Mouse (Mus musculus) heart, embryonic 11.5 days (tissue): Measurements from ENCODE around the gene March4. TPM values are rescaled to one million over a fixed set of nuclear protein-coding genes. Genes with fewer than 3 reads are reported as not detected.
A peak's percentile ranks its signal among the peaks of the same experiment; 100 is the strongest.

Source experiments
- ATAC-seq: fragments of 200-750 bp; cut with Nextera tagmentation; replicated peaks from 2 replicates; pipeline ENCODE4 v1.8.0; 2017; ENCODE audit warnings: moderate library complexity; ENCODE audit not compliant: insufficient number of reproducible peaks, low FRiP score, low TSS enrichment
- H3K27ac ChIP-seq: fragments of 300-500 bp; sonication (generic); 2 replicates; pipeline ENCODE4 v1.5.1; 2014; ENCODE audit warnings: mild to moderate bottlenecking, low read depth, low read length
- H3K27me3 ChIP-seq: fragments of 300-500 bp; sonication (generic); 2 replicates; pipeline ENCODE4 v1.6.1; 2014; ENCODE audit warnings: mild to moderate bottlenecking, low read length, mixed read lengths; ENCODE audit not compliant: control insufficient read depth, insufficient read depth
- H3K36me3 ChIP-seq: fragments of 300-500 bp; sonication (generic); 2 replicates; pipeline ENCODE4 v1.6.1; 2014; ENCODE audit warnings: mild to moderate bottlenecking, low read length, moderate library complexity, mixed read lengths; ENCODE audit not compliant: control insufficient read depth, insufficient read depth
- H3K4me1 ChIP-seq: fragments of 300-500 bp; sonication (generic); 2 replicates; pipeline ENCODE4 v1.6.1; 2014; ENCODE audit warnings: low read length; ENCODE audit not compliant: control insufficient read depth, insufficient read depth
- H3K4me2 ChIP-seq: fragments of 300-500 bp; sonication (generic); 2 replicates; pipeline ENCODE4 v1.6.1; 2014; ENCODE audit warnings: mild to moderate bottlenecking, moderate library complexity
- H3K4me3 ChIP-seq: fragments of 300-500 bp; sonication (generic); 2 replicates; pipeline ENCODE4 v1.5.1; 2014; ENCODE audit warnings: low read depth, low read length
- H3K9ac ChIP-seq: fragments of 300-500 bp; sonication (generic); 2 replicates; pipeline ENCODE4 v1.6.1; 2014; ENCODE audit warnings: mild to moderate bottlenecking, low read depth, low read length, moderate library complexity
- H3K9me3 ChIP-seq: fragments of 300-500 bp; sonication (generic); replicated peaks from 2 replicates; pipeline ENCODE4 v1.6.1; 2016; ENCODE audit warnings: low read length; ENCODE audit not compliant: control insufficient read depth
- WGBS: fragments of 180-500 bp; shearing (Covaris S2); extraction: QIAGEN DNeasy Blood & Tissue Kit; methylation state at CpG from one replicate; pipeline ENCODE4 v1.1.7; 2014; ENCODE audit not compliant: insufficient replicate concordance; 5-methylcytosine and 5-hydroxymethylcytosine counted together
- polyA plus RNA-seq: library from polyadenylated mRNA; unstranded; fragments of >200 nt; fragmentation: Nextera tagmentation; extraction: Ambion mirVana; gene quantifications from 2 replicates; pipeline ENCODE4 v1.2.1, GENCODE M21; 2014

March4 gene
- polyA plus RNA-seq, 1 experiment from 2014 or later, result not detected

DNA sequence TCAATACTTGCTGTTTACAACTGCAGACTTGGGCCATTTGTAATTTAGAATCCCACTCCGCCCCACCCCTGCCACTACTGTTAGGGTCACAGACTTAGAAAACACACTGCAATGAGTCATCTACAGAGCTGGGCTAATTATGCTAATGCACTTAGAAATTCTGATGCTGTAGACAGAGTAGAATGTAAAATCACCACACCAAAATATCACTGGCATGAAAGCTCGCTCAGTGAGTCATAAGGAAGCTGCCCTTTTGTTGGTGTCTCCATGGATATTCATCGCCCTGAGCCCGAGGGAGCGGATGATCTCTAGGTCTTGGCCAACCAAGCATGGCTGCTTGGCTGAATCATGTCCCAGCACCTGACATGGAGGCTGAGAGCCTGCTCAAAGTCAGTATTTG, 1.5 kb upstream of the March4 start:
- H3K4me1 ChIP-seq, result peaks cover 5% of the 10 kb centered on the region; the same call in 1 of the 2 replicates
- no peak overlapping the region for H3K27ac ChIP-seq
- no peak for ATAC-seq
- H3K27me3 ChIP-seq, result peaks cover 39% of the 10 kb centered on the region
- no peak overlapping the region for H3K9ac ChIP-seq
- no peaks in the 10 kb centered on the region for H3K9me3 ChIP-seq
- H3K4me2 ChIP-seq, result no peak overlapping the region
- WGBS, result 74% methylated on average over 5 of the region's 5 CpGs
- H3K4me3 ChIP-seq, result no peak overlapping the region
- H3K36me3 ChIP-seq, result no peaks in the 10 kb centered on the region

DNA sequence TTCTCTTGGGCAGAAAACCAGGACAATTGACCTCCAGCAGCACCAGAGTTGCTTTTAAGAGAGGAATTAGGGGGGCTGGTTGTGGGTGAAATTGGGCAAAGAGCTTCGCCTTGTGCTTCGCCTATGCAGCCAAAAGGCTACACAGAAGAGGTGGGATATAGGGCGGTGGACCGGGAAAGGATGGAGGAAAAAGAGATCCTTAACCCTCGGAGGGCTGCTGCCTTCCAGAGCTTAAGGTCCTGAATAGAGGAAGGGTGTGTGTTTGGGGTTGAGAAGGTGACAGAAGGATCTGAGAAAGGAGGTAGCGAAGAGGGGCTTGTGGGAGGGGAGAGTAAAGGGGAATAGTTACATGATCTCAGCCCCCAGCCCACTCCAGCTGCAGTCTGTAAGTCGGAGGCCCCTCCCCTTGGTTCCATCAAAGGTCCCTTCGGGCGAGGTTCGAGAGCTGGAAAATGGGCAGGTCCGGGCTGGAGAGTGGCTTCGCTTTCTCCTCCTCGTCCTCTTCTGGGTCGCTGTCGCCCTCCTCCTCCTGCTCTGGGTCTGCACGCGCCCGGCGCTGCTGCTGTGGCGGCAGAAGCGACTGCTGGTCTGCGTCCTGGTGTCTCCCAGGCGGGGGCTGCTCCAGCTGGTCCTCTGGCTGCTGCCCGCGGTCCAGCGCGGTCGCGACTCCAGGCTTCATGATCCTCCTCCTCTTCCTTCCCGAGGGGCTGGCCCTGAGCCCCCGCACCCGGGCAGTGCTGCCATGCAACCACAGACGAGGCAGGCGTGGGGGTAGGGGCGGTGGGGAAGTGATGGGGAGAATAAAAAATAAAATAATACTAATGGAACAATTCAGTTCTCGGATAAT, 782 bp downstream of the March4 start:
- WGBS, result 2% methylated on average over 36 of the region's 36 CpGs
- Histone ChIP-seq H3K27me3 (peaks cover 40% of the 10 kb centered on the region), H3K4me2 (peak overlapping the region; percentile 63), H3K4me3 (peak overlapping the region; percentile 36), H3K27ac (no peak overlapping the region), H3K9ac (no peak overlapping the region), H3K36me3 (no peaks in the 10 kb centered on the region), H3K9me3 (no peaks in the 10 kb centered on the region), H3K4me1 (peaks cover 5% of the 10 kb centered on the region; the same call in 1 of the 2 replicates)
- ATAC-seq, result 0 out of 2 replicates have a peak, but pooled peaks have one; percentile 20

DNA sequence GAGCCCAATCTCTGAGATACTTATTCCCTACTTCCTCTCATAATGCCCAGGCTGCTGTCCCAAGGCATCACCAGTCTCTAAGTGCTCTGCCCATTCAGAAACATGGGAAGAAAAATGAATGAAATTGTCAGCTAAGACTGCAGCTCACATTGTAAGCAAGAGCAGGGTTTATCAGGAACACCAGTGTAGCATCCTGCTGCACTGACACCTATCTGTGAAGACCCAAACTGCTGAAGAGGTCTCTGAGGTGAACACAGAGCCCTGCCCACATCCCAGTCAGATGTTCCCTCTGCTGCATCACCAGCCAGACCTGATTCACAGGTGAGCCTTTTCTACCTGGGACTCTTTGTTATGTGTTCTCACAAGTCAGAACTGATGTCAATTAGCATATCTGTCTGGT, 3.3 kb downstream of the March4 start:
- Histone ChIP-seq H3K36me3 (no peaks in the 10 kb centered on the region), H3K4me1 (peaks cover 5% of the 10 kb centered on the region; the same call in 1 of the 2 replicates), H3K4me3 (no peak overlapping the region), H3K27me3 (peaks cover 40% of the 10 kb centered on the region), H3K9ac (no peak overlapping the region), H3K27ac (no peak overlapping the region), H3K9me3 (no peaks in the 10 kb centered on the region), H3K4me2 (no peak overlapping the region)
- no peak for ATAC-seq

DNA sequence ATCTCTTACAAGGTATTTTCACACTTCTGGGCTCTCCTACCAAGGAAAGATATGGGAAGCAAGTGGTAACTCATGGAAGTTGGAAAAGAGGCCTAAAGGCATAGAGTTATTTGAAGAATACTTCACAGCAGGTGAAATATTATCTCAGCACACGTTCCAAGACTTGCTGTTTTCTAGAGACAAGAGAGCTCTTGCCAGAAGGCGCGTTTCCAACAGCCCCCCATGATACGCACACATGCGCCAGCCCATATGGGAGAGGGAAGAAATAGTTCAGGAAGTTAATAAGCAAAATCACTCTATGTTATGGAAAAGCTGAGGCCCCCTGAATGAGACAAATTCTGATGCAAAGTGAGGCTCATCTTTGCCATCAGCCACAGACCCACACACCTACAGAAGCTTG, 3.8 kb downstream of the March4 start:
- no peaks in the 10 kb centered on the region for H3K9me3 ChIP-seq
- peaks cover 5% of the 10 kb centered on the region; the same call in 1 of the 2 replicates for H3K4me1 ChIP-seq
- H3K27ac ChIP-seq, result no peak overlapping the region
- peaks cover 40% of the 10 kb centered on the region for H3K27me3 ChIP-seq
- no peak overlapping the region for H3K4me2 ChIP-seq
- 82% methylated on average over 5 of the region's 5 CpGs for whole genome bisulfite sequencing
- H3K36me3 ChIP-seq, result no peaks in the 10 kb centered on the region
- ATAC-seq, result no peak
- no peak overlapping the region for H3K9ac ChIP-seq
- H3K4me3 ChIP-seq, result no peak overlapping the region

DNA sequence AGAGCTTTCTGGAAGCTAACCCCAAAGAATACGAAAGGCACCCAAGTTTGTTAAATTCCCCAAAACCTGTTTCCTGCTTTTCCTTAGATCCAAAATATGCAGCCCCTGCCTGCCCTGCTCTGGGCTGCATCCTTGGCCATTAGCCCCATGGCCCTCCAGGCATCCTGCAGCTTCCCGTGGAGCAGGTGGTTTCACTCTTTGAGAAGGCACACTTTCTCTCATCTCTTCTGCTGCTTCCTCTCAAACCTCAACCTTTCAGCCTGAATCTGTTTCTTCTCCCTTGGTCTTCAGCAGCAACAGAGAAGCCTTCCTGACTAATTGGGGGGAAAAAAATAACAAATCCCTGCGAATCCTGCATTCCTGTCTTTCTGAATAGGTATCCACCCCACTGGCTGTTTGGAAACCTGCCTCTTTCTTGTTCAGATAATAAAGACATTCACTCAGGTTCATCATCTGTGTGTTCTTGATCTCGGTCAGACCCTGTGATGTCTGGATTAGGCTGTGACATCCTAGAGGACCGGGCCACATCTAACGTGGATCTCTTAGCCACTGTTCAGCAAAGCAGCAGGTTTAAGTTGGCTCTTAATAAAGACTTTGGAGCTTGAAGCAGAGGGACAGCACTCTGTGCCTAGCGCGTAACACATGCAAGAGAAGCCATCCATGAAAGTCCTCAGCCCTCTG, 6.1 kb downstream of the March4 start:
- WGBS, result 79% methylated on average over 8 of the region's 8 CpGs
- H3K4me1 ChIP-seq, result no peaks in the 10 kb centered on the region
- H3K36me3 ChIP-seq, result no peaks in the 10 kb centered on the region
- no peak overlapping the region for H3K27ac ChIP-seq
- ATAC-seq, result no peak
- no peak overlapping the region for H3K4me2 ChIP-seq
- no peak overlapping the region for H3K4me3 ChIP-seq
- no peak overlapping the region for H3K9ac ChIP-seq
- peaks cover 23% of the 10 kb centered on the region for H3K27me3 ChIP-seq
- H3K9me3 ChIP-seq, result no peaks in the 10 kb centered on the region

DNA sequence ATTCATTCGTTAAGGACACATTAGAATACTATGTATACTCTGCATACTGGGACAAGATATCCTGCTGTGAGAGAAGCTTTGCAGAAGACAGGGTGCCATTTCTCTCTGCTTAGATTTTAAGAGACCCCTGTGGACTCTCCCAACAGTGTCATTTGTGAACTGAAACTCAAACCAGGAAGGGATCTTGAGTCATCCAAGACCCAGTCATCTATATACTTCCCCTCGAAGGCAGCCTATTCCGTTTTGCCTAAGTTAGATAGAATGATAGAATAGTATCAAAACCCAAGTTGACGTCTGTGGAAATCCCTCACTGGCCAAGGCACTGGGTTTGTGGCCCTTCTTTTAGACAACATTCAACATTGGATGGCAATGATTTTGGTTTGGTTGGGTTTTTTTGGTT, 7.5 kb downstream of the March4 start:
- Histone ChIP-seq H3K9ac (no peak overlapping the region), H3K36me3 (no peaks in the 10 kb centered on the region), H3K9me3 (no peaks in the 10 kb centered on the region), H3K27ac (no peak overlapping the region), H3K27me3 (peaks cover 9% of the 10 kb centered on the region), H3K4me2 (no peak overlapping the region), H3K4me3 (no peak overlapping the region), H3K4me1 (no peaks in the 10 kb centered on the region)
- 75% methylated on average over 4 of the region's 4 CpGs for WGBS
- ATAC-seq, result no peak

DNA sequence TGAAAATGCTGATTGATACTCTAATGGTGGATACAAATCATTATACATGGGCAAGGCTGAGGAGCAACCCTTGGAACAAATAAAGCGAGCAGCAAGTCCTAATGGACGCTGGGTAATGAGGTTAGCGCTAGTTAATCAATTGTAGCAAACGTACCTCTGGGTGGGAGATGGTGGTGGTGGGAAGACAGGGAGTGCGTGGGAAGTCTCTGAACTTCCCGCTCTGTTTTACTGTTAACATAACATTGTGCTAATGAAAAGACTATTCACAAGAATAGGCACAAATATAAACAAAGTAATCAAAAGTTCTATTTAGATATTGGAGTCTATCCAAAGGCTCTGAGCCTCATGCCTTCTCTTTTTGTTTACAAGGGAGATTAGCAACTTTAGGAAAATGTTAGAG, 13.1 kb downstream of the March4 start:
- Histone ChIP-seq H3K4me2 (no peak overlapping the region), H3K4me3 (no peak overlapping the region), H3K27ac (no peak overlapping the region), H3K4me1 (no peaks in the 10 kb centered on the region), H3K9me3 (no peaks in the 10 kb centered on the region), H3K27me3 (no peaks in the 10 kb centered on the region), H3K36me3 (no peaks in the 10 kb centered on the region), H3K9ac (no peak overlapping the region)
- no peak for ATAC-seq
- WGBS, result 64% methylated on average over 6 of the region's 6 CpGs

DNA sequence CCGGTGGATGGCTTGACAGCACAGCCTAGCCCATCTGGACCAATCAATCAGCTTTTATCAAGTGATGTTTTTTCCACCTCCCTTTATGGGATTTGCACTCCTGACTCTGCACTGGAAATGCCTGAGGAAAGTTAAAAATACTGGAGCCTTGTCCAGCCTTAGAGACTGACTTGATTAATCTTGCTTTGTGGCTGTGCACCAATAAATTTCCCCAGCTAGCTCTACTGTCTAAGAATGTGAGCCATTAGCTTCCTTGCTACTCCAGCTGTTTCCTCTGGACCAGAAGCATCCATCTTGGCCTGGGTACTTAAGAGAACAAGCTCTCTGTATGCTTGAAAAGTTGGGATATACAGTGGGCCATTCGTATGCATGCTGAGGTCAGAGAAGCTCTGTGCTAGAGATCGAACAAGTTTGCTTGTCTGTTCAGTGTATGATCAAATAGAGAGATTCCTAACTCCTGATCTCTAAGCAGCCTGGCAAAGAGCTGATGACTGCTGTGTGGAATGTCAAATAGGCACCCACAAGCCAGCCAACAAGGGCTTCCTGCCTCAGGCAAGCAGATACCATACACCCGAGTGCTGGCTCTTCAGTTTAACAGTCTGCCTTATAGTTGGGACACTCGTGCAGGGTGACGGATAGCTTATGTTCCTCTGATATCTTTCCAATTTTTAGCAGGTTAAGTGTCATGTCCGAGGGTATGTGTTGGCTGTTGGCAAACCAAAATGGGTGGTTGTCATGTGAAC, 25.8 kb downstream of the March4 start:
- no peak for ATAC-seq
- Histone ChIP-seq H3K36me3 (no peaks in the 10 kb centered on the region), H3K27me3 (no peaks in the 10 kb centered on the region), H3K27ac (no peak overlapping the region), H3K4me2 (no peak overlapping the region), H3K4me1 (no peaks in the 10 kb centered on the region), H3K9me3 (no peaks in the 10 kb centered on the region), H3K9ac (no peak overlapping the region), H3K4me3 (no peak overlapping the region)
- WGBS, result 68% methylated on average over 7 of the region's 7 CpGs
